14 mouse cellular contexts compared by ENCODE assay signal in genomic region chr13:38235370-38235769, GRCm38 (mm10). TPM values are rescaled to one million over a fixed set of nuclear protein-coding genes. Genes with fewer than 3 reads are reported as not detected.
DNase-seq lines count a peak whose midpoint lies in the region; ATAC-seq lines count a peak whose summit lies in the region.
"Had no signal": no experiment of that assay in that cellular context is flagged by ENCODE, and none has a peak within 500 bp of the region (broad histone marks: within the 10 kb centered on the region; RNA-seq: fewer than 3 reads in every experiment).

No protein-coding gene starts in this region.

- 77% methylated on average over 3 of the region's 3 CpGs for WGBS in heart, embryonic 10.5 days
- WGBS in forebrain, embryonic 13.5 days: 80% methylated on average over 3 of the region's 3 CpGs

- H3K27ac ChIP-seq in heart, embryonic 10.5 days: no peak overlapping the region
- no peak overlapping the region for H3K27ac ChIP-seq in forebrain, embryonic 13.5 days
- H3K27ac ChIP-seq: limb, embryonic 13.5 days; midbrain, embryonic 13.5 days had no signal

- H3K9ac ChIP-seq in forebrain, embryonic 13.5 days: no peak overlapping the region
- H3K9ac ChIP-seq: limb, embryonic 13.5 days; midbrain, embryonic 13.5 days had no signal

- H3K36me3 ChIP-seq in heart, embryonic 10.5 days: no peaks in the 10 kb centered on the region
- no peaks in the 10 kb centered on the region for H3K36me3 ChIP-seq in splenic B cell, adult 2 months (ENCODE audit: control insufficient read depth, insufficient read depth, low read length, poor library complexity, severe bottlenecking)
- peaks cover 6% of the 10 kb centered on the region for H3K36me3 ChIP-seq in forebrain, embryonic 13.5 days (ENCODE audit: poor library complexity, severe bottlenecking)
- H3K36me3 ChIP-seq: limb, embryonic 13.5 days had no signal

- no peaks in the 10 kb centered on the region for H3K4me1 ChIP-seq in heart, embryonic 10.5 days
- H3K4me1 ChIP-seq in forebrain, embryonic 13.5 days: no peaks in the 10 kb centered on the region
- H3K4me1 ChIP-seq: limb, embryonic 13.5 days; midbrain, embryonic 13.5 days had no signal

- no peaks in the 10 kb centered on the region for H3K27me3 ChIP-seq in heart, embryonic 10.5 days (ENCODE audit: insufficient read depth, poor library complexity, severe bottlenecking)
- H3K27me3 ChIP-seq in splenic B cell, adult 2 months (ENCODE audit: control insufficient read depth, insufficient read depth, low read length, poor library complexity, severe bottlenecking): no peaks in the 10 kb centered on the region
- no peaks in the 10 kb centered on the region for H3K27me3 ChIP-seq in forebrain, embryonic 13.5 days
- H3K27me3 ChIP-seq: limb, embryonic 13.5 days; midbrain, embryonic 13.5 days; Patski had no signal

- no peak for ATAC-seq in forebrain, embryonic 13.5 days
- ATAC-seq in activated CD4-positive, CD25-positive, alpha-beta regulatory T cell, adult 4 months: no peak
- ATAC-seq: inflammation-experienced regulatory T-cells, adult 6 months; midbrain, embryonic 13.5 days; Patski had no signal

- H3K4me3 ChIP-seq in heart, embryonic 10.5 days: no peak overlapping the region
- no peak overlapping the region for H3K4me3 ChIP-seq in forebrain, embryonic 13.5 days
- H3K4me3 ChIP-seq: erythroblast, embryonic 14.5 days; limb, embryonic 13.5 days; midbrain, embryonic 13.5 days had no signal

- intact Hi-C loops in heart, postnatal 14 days (cut with DNase I): no loop called here

- H3K9me3 ChIP-seq in heart, embryonic 10.5 days: no peaks in the 10 kb centered on the region
- peaks cover 7% of the 10 kb centered on the region; the same call in 1 of the 2 replicates for H3K9me3 ChIP-seq in forebrain, embryonic 13.5 days (replicated peaks)
- H3K9me3 ChIP-seq: limb, embryonic 13.5 days had no signal

- no peak overlapping the region for H3K4me2 ChIP-seq in forebrain, embryonic 13.5 days
- H3K4me2 ChIP-seq: limb, embryonic 13.5 days; midbrain, embryonic 13.5 days had no signal

- DNase-seq in heart, embryonic 10.5 days (ENCODE audit: low spot score): peak; percentile 50
- no peak for DNase-seq in heart, postnatal 14 days
- peak; percentile 46 for DNase-seq in lung, postnatal 36 days
- DNase-seq in lung, postnatal 25 days (ENCODE audit: low spot score): no peak
- DNase-seq in R1 (ENCODE audit: low read depth, low spot score): peak; percentile 84
- peak; percentile 54 for DNase-seq in splenic B cell, adult 2 months (ENCODE audit: low read depth, low spot score)
- DNase-seq: cerebellum, adult 11-12 months had no signal

RNA-seq across cellular contexts. Expression of gene Snrnp48, which starts 30.6 kb away (rescaled TPM):
- 29.7 and 34.1 TPM in 2 replicates for polyA plus RNA-seq in heart, embryonic 10.5 days (2016; fragmentation: Nextera tagmentation; extraction: Ambion mirVana)
- 10 to 100 TPM; 10.7 to 11.0 TPM for total RNA-seq in heart, postnatal 14 days (2021)
- 35.4 and 37.1 TPM in 2 replicates for polyA plus RNA-seq in forebrain, embryonic 13.5 days (2015; fragmentation: Nextera tagmentation; extraction: Ambion mirVana)
- polyA plus RNA-seq in activated CD4-positive, CD25-positive, alpha-beta regulatory T cell, adult 4 months (2017; shearing (Covaris generic)): 10 to 100 TPM; 45.9 to 58.9 TPM

Comparison
In these comparisons a context has a peak if more than half of its experiments do, and no peak if none do; other contexts are left out.
1. DNase-seq: peak in heart, embryonic 10.5 days (single experiment), lung, postnatal 36 days (single experiment), R1 (single experiment) and splenic B cell, adult 2 months (single experiment); none in heart, postnatal 14 days (0 of 2) and lung, postnatal 25 days (single experiment).